In the genomic region with DNA sequence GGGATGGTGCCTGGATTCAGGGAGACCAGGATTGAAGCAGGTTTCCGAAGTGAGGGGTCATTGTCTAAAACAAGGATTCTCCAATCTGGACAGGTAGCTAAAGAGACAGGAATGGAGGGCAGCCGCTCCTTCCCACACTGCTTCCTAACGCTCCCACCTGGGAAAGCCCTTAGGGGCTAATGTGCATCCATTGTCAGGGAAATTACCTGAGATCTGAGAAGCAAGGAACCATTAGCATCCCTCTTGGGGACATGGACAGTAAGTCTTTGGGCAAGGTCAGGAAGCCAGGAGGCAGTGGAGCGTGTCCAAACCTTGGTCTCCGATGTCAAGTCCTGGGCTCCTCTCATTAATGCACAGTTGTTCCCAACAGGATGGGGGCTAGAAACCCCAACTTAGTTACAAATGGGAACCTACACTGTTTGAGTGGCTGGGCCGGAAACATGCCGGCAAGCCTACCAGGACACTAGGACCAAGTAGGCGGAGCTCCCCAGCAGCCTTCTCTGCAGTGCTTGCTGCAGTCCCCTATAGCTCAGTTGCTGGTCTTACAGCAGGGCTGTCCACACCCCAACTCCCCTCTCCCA, we compare ENCODE assay signal across 8 mouse cellular contexts. TPM values are rescaled to one million over a fixed set of nuclear protein-coding genes. Genes with fewer than 3 reads are reported as not detected.
DNase-seq lines count a peak whose midpoint lies in the region; ATAC-seq and TF ChIP-seq lines count a peak whose summit lies in the region.

No protein-coding gene starts in this region.

- H3K9me3 ChIP-seq in heart, embryonic 11.5 days (replicated peaks; ENCODE audit: control insufficient read depth, low read length) = no peaks in the 10 kb centered on the region
- no peaks in the 10 kb centered on the region for H3K9me3 ChIP-seq in hindbrain, postnatal 0 days (ENCODE audit: low read length)
- H3K9me3 ChIP-seq in midbrain, embryonic 11.5 days (ENCODE audit: control insufficient read depth, low read length) = no peaks in the 10 kb centered on the region

- H3K27ac ChIP-seq in heart, embryonic 11.5 days (ENCODE audit: low read depth, low read length) = no peak overlapping the region
- H3K27ac ChIP-seq in brown adipose tissue, adult 24 weeks (replicated peaks; ENCODE audit: low read depth, low read length) = no peak overlapping the region
- peak overlapping the region; percentile 66 for H3K27ac ChIP-seq in hindbrain, postnatal 0 days
- no peak overlapping the region for H3K27ac ChIP-seq in midbrain, embryonic 11.5 days (ENCODE audit: low read depth, low read length)

- peaks cover 25% of the 10 kb centered on the region for H3K4me1 ChIP-seq in heart, embryonic 11.5 days (ENCODE audit: control insufficient read depth, insufficient read depth, low read length)
- peaks cover 7% of the 10 kb centered on the region; the same call in 1 of the 2 replicates for H3K4me1 ChIP-seq in brown adipose tissue, adult 24 weeks (ENCODE audit: control insufficient read depth, insufficient read depth, insufficient read length, low read length)
- H3K4me1 ChIP-seq in hindbrain, postnatal 0 days (ENCODE audit: insufficient read depth, low read length) = peaks cover 17% of the 10 kb centered on the region
- peaks cover 22% of the 10 kb centered on the region for H3K4me1 ChIP-seq in midbrain, embryonic 11.5 days (ENCODE audit: control insufficient read depth, insufficient read depth, low read length)

- WGBS in heart, embryonic 11.5 days (ENCODE audit: insufficient replicate concordance) = 14% methylated on average over 8 of the region's 8 CpGs
- 16% methylated on average over 8 of the region's 8 CpGs for WGBS in hindbrain, postnatal 0 days
- 8% methylated on average over 8 of the region's 8 CpGs for WGBS in midbrain, embryonic 11.5 days

- H3K4me3 ChIP-seq in heart, embryonic 11.5 days (ENCODE audit: low read depth, low read length) = peak overlapping the region; percentile 64
- peak overlapping the region; percentile 10 for H3K4me3 ChIP-seq in brown adipose tissue, adult 24 weeks (ENCODE audit: insufficient read depth, low read depth, low read length)
- H3K4me3 ChIP-seq in hindbrain, postnatal 0 days (ENCODE audit: low read length) = peak overlapping the region; percentile 69
- H3K4me3 ChIP-seq in midbrain, embryonic 11.5 days (ENCODE audit: low read depth, low read length) = peak overlapping the region; percentile 51; the same call in 1 of the 2 replicates

- no peak for TF ChIP-seq CTCF in hindbrain, postnatal 0 days (IDR thresholded peaks at IDR 0.05; ENCODE audit: low read depth)

- H3K4me2 ChIP-seq in heart, embryonic 11.5 days = peak overlapping the region; percentile 99
- H3K4me2 ChIP-seq in hindbrain, postnatal 0 days (ENCODE audit: low read depth, low read length) = peak overlapping the region; percentile 99
- peak overlapping the region; percentile 97 for H3K4me2 ChIP-seq in midbrain, embryonic 11.5 days

- no peak for ATAC-seq in heart, embryonic 11.5 days (replicated peaks; ENCODE audit: insufficient number of reproducible peaks, low FRiP score, low TSS enrichment)
- ATAC-seq in hindbrain, postnatal 0 days = no peak
- ATAC-seq in midbrain, embryonic 11.5 days (ENCODE audit: low FRiP score) = no peak

- H3K27me3 ChIP-seq in heart, embryonic 11.5 days (ENCODE audit: control insufficient read depth, insufficient read depth, low read length) = peaks cover 58% of the 10 kb centered on the region
- H3K27me3 ChIP-seq in hindbrain, postnatal 0 days (ENCODE audit: insufficient read depth, low read length) = no peaks in the 10 kb centered on the region
- H3K27me3 ChIP-seq in midbrain, embryonic 11.5 days (ENCODE audit: control insufficient read depth, insufficient read depth, low read length) = peaks cover 35% of the 10 kb centered on the region

- H3K9ac ChIP-seq in heart, embryonic 11.5 days (ENCODE audit: low read depth, low read length) = peak overlapping the region; percentile 63; the same call in 1 of the 2 replicates
- H3K9ac ChIP-seq in hindbrain, postnatal 0 days (replicated peaks; ENCODE audit: low read length) = peak overlapping the region; percentile 64
- H3K9ac ChIP-seq in midbrain, embryonic 11.5 days (ENCODE audit: low read length) = peak overlapping the region; percentile 42; the same call in 1 of the 2 replicates

- H3K36me3 ChIP-seq in heart, embryonic 11.5 days (ENCODE audit: control insufficient read depth, insufficient read depth, low read length) = peaks cover 10% of the 10 kb centered on the region; the same call in 1 of the 2 replicates
- 0 out of 2 replicates have a peak, but pooled peaks cover 4% of the 10 kb centered on the region for H3K36me3 ChIP-seq in hindbrain, postnatal 0 days (ENCODE audit: insufficient read depth, low read length)
- H3K36me3 ChIP-seq in midbrain, embryonic 11.5 days (ENCODE audit: control insufficient read depth, insufficient read depth, low read length) = peaks cover 8% of the 10 kb centered on the region

- no peak for DNase-seq in heart, adult 11 months
- peak; percentile 18 for DNase-seq in hindbrain, postnatal 0 days (ENCODE audit: low spot score)
- peak; percentile 90 for DNase-seq in midbrain, embryonic 11.5 days (ENCODE audit: low spot score, missing footprints)
- no peak for DNase-seq in layer of hippocampus, adult 9-10 months (ENCODE audit: low spot score)
- no peak for DNase-seq in retina, embryonic 14.5 days (ENCODE audit: low spot score)
- no peak for DNase-seq in thymus, postnatal 14 days

RNA-seq across cellular contexts. Expression of gene Has3, which starts 2.5 kb away (rescaled TPM):
- 0.08 and 0.17 TPM in 2 replicates for polyA plus RNA-seq in heart, embryonic 11.5 days (2014; fragmentation: Nextera tagmentation; extraction: Ambion mirVana)
- not detected in 2 replicates for polyA plus RNA-seq in brown adipose tissue, adult 24 weeks (2012; ENCODE audit: insufficient read depth, insufficient read length, missing spikeins)
- 20.0 and 21.0 TPM in 2 replicates for total RNA-seq in hindbrain, postnatal 0 days (2014; rRNA removed)
- 0.63 and 1.2 TPM in 2 replicates for polyA plus RNA-seq in hindbrain, postnatal 0 days (2015; fragmentation: Nextera tagmentation; extraction: Ambion mirVana)
- polyA plus RNA-seq in midbrain, embryonic 11.5 days (2014; fragmentation: Nextera tagmentation; extraction: Ambion mirVana) = 0.10 and 0.14 TPM in 2 replicates

RNA-seq across cellular contexts. Expression of gene Utp4, which starts 20.9 kb away (rescaled TPM):
- polyA plus RNA-seq in heart, embryonic 11.5 days (2014; fragmentation: Nextera tagmentation; extraction: Ambion mirVana) = 53.9 and 56.9 TPM in 2 replicates
- polyA plus RNA-seq in brown adipose tissue, adult 24 weeks (2012; ENCODE audit: insufficient read depth, insufficient read length, missing spikeins) = 19.8 and 24.4 TPM in 2 replicates
- total RNA-seq in hindbrain, postnatal 0 days (2014; rRNA removed) = 21.1 and 25.5 TPM in 2 replicates
- 28.7 and 29.5 TPM in 2 replicates for polyA plus RNA-seq in hindbrain, postnatal 0 days (2015; fragmentation: Nextera tagmentation; extraction: Ambion mirVana)
- 72.7 and 73.6 TPM in 2 replicates for polyA plus RNA-seq in midbrain, embryonic 11.5 days (2014; fragmentation: Nextera tagmentation; extraction: Ambion mirVana)

Comparison
In these comparisons a context has a peak if more than half of its experiments do, and no peak if none do; other contexts are left out.
1. H3K4me3 ChIP-seq: peak in every context shown above with its lines; median percentile 69 in hindbrain, postnatal 0 days; 64 in heart, embryonic 11.5 days; 51 in midbrain, embryonic 11.5 days; 10 in brown adipose tissue, adult 24 weeks.
2. DNase-seq: peak in hindbrain, postnatal 0 days (single experiment) and midbrain, embryonic 11.5 days (single experiment); none in heart, adult 11 months (single experiment), layer of hippocampus, adult 9-10 months (single experiment), retina, embryonic 14.5 days (single experiment) and thymus, postnatal 14 days (single experiment).
3. Peak in every context shown above with its lines, with median percentiles within 50 percentile points of each other: H3K4me2 ChIP-seq and H3K9ac ChIP-seq.